Mouse (Mus musculus): ENCODE measurements around the gene Myh2.

The Myh2 gene

DNA sequence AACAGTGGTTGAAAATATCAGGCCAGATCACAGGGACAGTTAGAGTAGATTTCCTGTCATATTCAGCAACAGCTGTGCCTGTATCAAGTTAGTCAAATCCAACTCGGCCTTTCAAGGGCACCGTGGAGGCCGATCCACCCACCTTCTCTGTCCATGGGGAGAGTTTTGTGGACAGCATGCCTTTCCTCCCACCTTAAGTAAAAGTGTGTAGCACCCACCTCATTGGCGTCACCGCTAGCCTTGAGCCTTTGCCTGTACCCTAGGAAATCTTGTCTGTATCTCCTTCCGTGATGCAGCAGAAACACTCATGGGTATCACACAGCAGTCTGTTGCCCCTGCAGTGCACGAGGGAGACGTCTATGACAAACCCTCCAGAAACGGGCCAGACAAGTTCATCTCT, 66.0 kb downstream of the Myh2 start:
- DNase-seq (ENCODE audit: extremely low spot score, low read depth, low spot score) = no peak

DNA sequence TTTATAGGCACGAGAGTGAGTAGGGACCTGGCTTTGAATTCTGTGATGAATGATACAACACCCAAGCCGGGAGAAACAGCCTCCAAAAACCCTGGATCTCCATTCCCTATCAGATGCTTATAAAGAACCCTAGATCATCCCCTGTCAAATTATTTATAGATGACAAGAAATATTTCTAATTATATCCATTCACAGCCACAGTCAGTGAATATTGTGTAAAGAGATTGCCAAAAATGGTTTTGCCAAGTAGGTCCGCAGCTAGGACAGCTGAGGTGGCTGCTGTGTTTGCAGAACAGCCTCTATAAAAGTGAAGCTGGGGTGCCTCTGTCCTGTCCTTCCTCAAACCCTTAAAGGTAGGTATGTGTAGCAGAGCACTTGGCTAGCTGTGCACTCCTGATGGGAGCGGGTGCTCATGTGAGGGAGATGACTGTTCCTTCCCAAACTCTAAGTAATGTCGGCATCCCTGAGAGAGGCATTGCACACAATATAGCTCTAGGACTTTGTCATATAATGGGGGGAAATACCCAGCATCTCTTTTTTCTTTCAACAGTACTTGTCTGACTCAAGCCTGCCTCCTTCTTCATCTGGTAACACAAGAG, 66.8 kb downstream of the Myh2 start, which contains the start of gene Myh4:
Myh4 (plus strand) TSS at position 549 of the 599 bp plus-strand sequence.
- DNase-seq (ENCODE audit: extremely low spot score, low read depth, low spot score) = no peak

DNA sequence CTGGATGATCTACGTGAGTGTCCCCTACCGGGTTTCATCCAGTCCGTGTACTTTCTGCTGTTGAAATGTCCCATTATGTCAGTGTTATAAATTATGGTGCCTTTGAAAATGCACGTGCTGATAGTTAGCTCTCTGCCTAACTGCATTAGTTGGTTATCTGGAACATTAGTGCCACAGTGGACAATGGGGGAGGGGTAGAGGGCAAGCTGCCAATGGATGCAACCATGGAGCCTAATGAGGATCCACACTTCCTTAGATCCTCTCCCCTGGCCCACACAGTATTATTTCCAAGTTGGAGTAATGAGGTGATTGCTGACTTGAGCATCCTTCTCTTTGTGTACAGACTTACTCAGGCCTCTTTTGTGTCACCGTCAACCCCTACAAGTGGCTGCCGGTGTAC, 70.2 kb downstream of the Myh2 start:
- no peak for DNase-seq (ENCODE audit: extremely low spot score, low read depth, low spot score)
